Comparison of ENCODE assay signal across 25 mouse cellular contexts in genomic region chr6:8503953-8504352, GRCm38 (mm10). TPM values are rescaled to one million over a fixed set of nuclear protein-coding genes. Genes with fewer than 3 reads are reported as not detected.
DNase-seq lines count a peak whose midpoint lies in the region; ATAC-seq and TF ChIP-seq lines count a peak whose summit lies in the region.
"Had no signal": no experiment of that assay in that cellular context is flagged by ENCODE, and none has a peak within 500 bp of the region (broad histone marks: within the 10 kb centered on the region; RNA-seq: fewer than 3 reads in every experiment).

No protein-coding gene starts in this region.

- no peak overlapping the region for H3K9ac ChIP-seq in CH12.LX (ENCODE audit: insufficient read depth, low read depth)
- H3K9ac ChIP-seq in stomach, postnatal 0 days (ENCODE audit: low read length), result no peak overlapping the region
- H3K9ac ChIP-seq: embryonic facial prominence, embryonic 13.5 days; embryonic facial prominence, embryonic 15.5 days; forebrain, embryonic 12.5 days had no signal

- no peaks in the 10 kb centered on the region; the same call in 1 of the 2 replicates for H3K79me2 ChIP-seq in CH12.LX (replicated peaks; ENCODE audit: control insufficient read depth, extremely low read depth, insufficient read depth, poor library complexity, severe bottlenecking)

- dilution Hi-C loops in CH12.LX (cut with MboI; ENCODE audit: extremely low pct_ligation_motif_present, extremely low pct_unique_long_range_greater_than_20kb, low sequenced_read_pairs), result no loop called here

- no peak overlapping the region for H3K27ac ChIP-seq in layer of hippocampus, adult 2 months
- H3K27ac ChIP-seq in spleen, adult 2 months (ENCODE audit: insufficient read depth, low read length), result peak overlapping the region; percentile 96; the same call in 1 of the 2 replicates
- no peak overlapping the region for H3K27ac ChIP-seq in CH12.LX (ENCODE audit: insufficient read depth, low read depth)
- H3K27ac ChIP-seq in stomach, postnatal 0 days (replicated peaks), result no peak overlapping the region
- H3K27ac ChIP-seq: embryonic facial prominence, embryonic 13.5 days; embryonic facial prominence, embryonic 15.5 days; forebrain, embryonic 10.5 days; forebrain, embryonic 12.5 days had no signal

- 0 out of 2 replicates have a peak, but pooled peaks have one; percentile 4 for TF ChIP-seq CTCF in layer of hippocampus, adult 2 months (conservative IDR thresholded peaks at IDR 0.05)
- TF ChIP-seq CTCF in spleen, adult 2 months (IDR thresholded peaks at IDR 0.05; ENCODE audit: extremely low read depth, insufficient read depth, insufficient read length, insufficient replicate concordance), result no peak
- TF ChIP-seq CTCF in CH12.LX (conservative IDR thresholded peaks at IDR 0.05 in 1 of 2, IDR thresholded peaks at IDR 0.05 in 1 of 2; ENCODE audit: low read depth in 2 of 2, low read length in 2 of 2), result no peak; a peak in 1 of 4 replicates
- no peak for TF ChIP-seq CTCF in stomach, postnatal 0 days (IDR thresholded peaks at IDR 0.05; ENCODE audit: low read depth)

- TF ChIP-seq RAD21 in CH12.LX (IDR thresholded peaks at IDR 0.05; ENCODE audit: low read depth, low read length), result peak; percentile 28

- in situ Hi-C loops in CH12.LX (cut with MboI; ENCODE audit: low pct_ligation_motif_present, low pct_unique_long_range_greater_than_20kb, low sequenced_read_pairs), result loop anchor here (10.0 kb wide), 1 partner anchor 149 kb away; no protein-coding TSS in a partner anchor

- H3K4me2 ChIP-seq in CH12.LX (ENCODE audit: insufficient read depth, low read depth, poor library complexity, severe bottlenecking), result peak overlapping the region; percentile 82; the same call in 1 of the 2 replicates
- no peak overlapping the region for H3K4me2 ChIP-seq in stomach, postnatal 0 days (replicated peaks; ENCODE audit: low read depth)
- H3K4me2 ChIP-seq: embryonic facial prominence, embryonic 13.5 days; embryonic facial prominence, embryonic 15.5 days; forebrain, embryonic 12.5 days had no signal

- peaks cover 5% of the 10 kb centered on the region for H3K9me3 ChIP-seq in CH12.LX (replicated peaks; ENCODE audit: low read length)
- H3K9me3 ChIP-seq in stomach, postnatal 0 days (ENCODE audit: control insufficient read depth, low read length), result no peaks in the 10 kb centered on the region
- H3K9me3 ChIP-seq: embryonic facial prominence, embryonic 13.5 days; embryonic facial prominence, embryonic 15.5 days; forebrain, embryonic 10.5 days; forebrain, embryonic 12.5 days had no signal

- no peak for TF ChIP-seq POLR2A in spleen, adult 2 months (IDR thresholded peaks at IDR 0.05; ENCODE audit: low read depth, low read length)
- TF ChIP-seq POLR2A in CH12.LX (IDR thresholded peaks at IDR 0.05; ENCODE audit: low read depth, low read length), result no peak

- no peak for DNase-seq in layer of hippocampus, adult 2 months (ENCODE audit: low spot score in 2 of 2)
- no peak for DNase-seq in layer of hippocampus, adult 8-10 months (ENCODE audit: low spot score in 2 of 2)
- DNase-seq in spleen, adult 2 months (ENCODE audit: low read depth in 1 of 2, low spot score in 2 of 2), result no peak
- no peak for DNase-seq in spleen, postnatal 36 days (ENCODE audit: low spot score in 2 of 2)
- DNase-seq in CH12.LX (ENCODE audit: extremely low read depth), result peak; percentile 33
- peak; percentile 73 for DNase-seq in splenic B cell, adult 2 months (ENCODE audit: low read depth, low spot score)
- no peak for DNase-seq in kidney, postnatal 25 days
- no peak for DNase-seq in stomach, postnatal 0 days (ENCODE audit: low spot score)
- DNase-seq: adrenal gland, adult 2 months; adrenal gland, postnatal 10 days; adrenal gland, postnatal 25 days; cerebellum, adult 11 months; cerebellum, adult 18-20 months; cerebellum, adult 8-10 months; cerebellum, adult 9-11 months; cerebellum, postnatal 14 days; cerebellum, postnatal 36 days; embryo, embryonic 11 days had no signal

- ATAC-seq in stomach, postnatal 0 days (ENCODE audit: low FRiP score, low TSS enrichment), result no peak
- ATAC-seq: forebrain, embryonic 14.5 days; forebrain, embryonic 16.5 days had no signal

- no peak overlapping the region for H3K4me3 ChIP-seq in layer of hippocampus, adult 2 months
- H3K4me3 ChIP-seq in spleen, adult 2 months (ENCODE audit: extremely low read depth, insufficient read depth, insufficient read length), result no peak overlapping the region
- no peak overlapping the region for H3K4me3 ChIP-seq in CH12.LX (replicated peaks in 1 of 3; ENCODE audit: low read depth in 2 of 3, low read length in 2 of 3, poor library complexity in 1 of 3)
- no peak overlapping the region for H3K4me3 ChIP-seq in stomach, postnatal 0 days (ENCODE audit: low read depth, low read length)
- H3K4me3 ChIP-seq: embryonic facial prominence, embryonic 13.5 days; embryonic facial prominence, embryonic 15.5 days; erythroblast, embryonic 14.5 days; forebrain, embryonic 10.5 days; forebrain, embryonic 12.5 days had no signal

- peak; percentile 47; the same call in 1 of the 2 replicates for TF ChIP-seq EP300 in CH12.LX (IDR thresholded peaks at IDR 0.05; ENCODE audit: low read length)
- TF ChIP-seq EP300 in stomach, postnatal 0 days (optimal IDR thresholded peaks at IDR 0.05), result no peak

- H3K4me1 ChIP-seq in spleen, adult 2 months (ENCODE audit: control insufficient read depth, insufficient read depth, insufficient read length), result peaks cover 13% of the 10 kb centered on the region; the same call in 1 of the 2 replicates
- H3K4me1 ChIP-seq in CH12.LX (ENCODE audit: control insufficient read depth in 1 of 2, insufficient read depth in 2 of 2), result peaks cover 11 to 65% of the 10 kb centered on the region in 2 experiments
- no peaks in the 10 kb centered on the region for H3K4me1 ChIP-seq in stomach, postnatal 0 days (replicated peaks; ENCODE audit: control insufficient read depth, insufficient read depth)
- H3K4me1 ChIP-seq: embryonic facial prominence, embryonic 15.5 days had no signal

- no peaks in the 10 kb centered on the region for H3K27me3 ChIP-seq in spleen, adult 2 months (ENCODE audit: control insufficient read depth, insufficient read depth, low read length)
- H3K27me3 ChIP-seq in CH12.LX (replicated peaks), result no peaks in the 10 kb centered on the region
- H3K27me3 ChIP-seq in splenic B cell, adult 2 months (ENCODE audit: control insufficient read depth, insufficient read depth, low read length, poor library complexity, severe bottlenecking), result no peaks in the 10 kb centered on the region
- H3K27me3 ChIP-seq in stomach, postnatal 0 days (ENCODE audit: control insufficient read depth, insufficient read depth, low read length), result no peaks in the 10 kb centered on the region
- H3K27me3 ChIP-seq: embryonic facial prominence, embryonic 13.5 days; embryonic facial prominence, embryonic 15.5 days; forebrain, embryonic 12.5 days had no signal

- WGBS in spleen, adult 2 months, result 27% methylated on average over 3 of the region's 3 CpGs
- 33% methylated on average over 3 of the region's 3 CpGs for WGBS in stomach, postnatal 0 days

- no peaks in the 10 kb centered on the region for H3K36me3 ChIP-seq in spleen, adult 2 months (ENCODE audit: control insufficient read depth, insufficient read depth, low read length)
- H3K36me3 ChIP-seq in CH12.LX (replicated peaks in 1 of 2; ENCODE audit: control insufficient read depth in 1 of 2, insufficient read depth in 1 of 2, low read length in 1 of 2), result no peaks in the 10 kb centered on the region
- H3K36me3 ChIP-seq in splenic B cell, adult 2 months (ENCODE audit: control insufficient read depth, insufficient read depth, low read length, poor library complexity, severe bottlenecking), result no peaks in the 10 kb centered on the region
- no peaks in the 10 kb centered on the region for H3K36me3 ChIP-seq in stomach, postnatal 0 days (ENCODE audit: control insufficient read depth, insufficient read depth, low read length)
- H3K36me3 ChIP-seq: embryonic facial prominence, embryonic 13.5 days; embryonic facial prominence, embryonic 15.5 days; forebrain, embryonic 10.5 days; forebrain, embryonic 12.5 days had no signal

TF ChIP-seq in CH12.LX, 34 proteins besides CTCF, POLR2A, EP300 and RAD21:
- peak; percentile 25; the same call in 1 of the 2 replicates for TF ChIP-seq TCF12 (IDR thresholded peaks at IDR 0.05; ENCODE audit: low read depth, low read length)
- TF ChIP-seq ZKSCAN1 (IDR thresholded peaks at IDR 0.05; ENCODE audit: borderline replicate concordance, low read depth, low read length), result no peak
- peak; percentile 59; the same call in 1 of the 2 replicates for TF ChIP-seq IRF4 (IDR thresholded peaks at IDR 0.05; ENCODE audit: low read depth, low read length)
- no peak for TF ChIP-seq MXI1 (IDR thresholded peaks at IDR 0.05; ENCODE audit: low read depth, low read length)
- TF ChIP-seq TBP (conservative IDR thresholded peaks at IDR 0.05; ENCODE audit: low read depth, low read length), result 0 out of 2 replicates have a peak, but pooled peaks have one; percentile 62
- TF ChIP-seq NRF1 (IDR thresholded peaks at IDR 0.05; ENCODE audit: low read depth, low read length), result no peak
- no peak for TF ChIP-seq JUN (IDR thresholded peaks at IDR 0.05; ENCODE audit: insufficient read depth, low read depth, low read length)
- 0 out of 2 replicates have a peak, but pooled peaks have one; percentile 12 for TF ChIP-seq ETS1 (conservative IDR thresholded peaks at IDR 0.05; ENCODE audit: low read depth, low read length)
- TF ChIP-seq ZC3H11A (IDR thresholded peaks at IDR 0.05; ENCODE audit: low read depth, low read length), result no peak
- TF ChIP-seq MAFK (IDR thresholded peaks at IDR 0.05; ENCODE audit: insufficient replicate concordance, low read length), result no peak
TF ChIP-seq in CH12.LX: peak in this region for 4.

RNA-seq across cellular contexts. Expression of gene Glcci1, which starts 5.4 kb away (rescaled TPM):
- total RNA-seq in layer of hippocampus, adult 2 months (2021), result 10 to 100 TPM; 94.5 to 94.8 TPM
- 100 to 1,000 TPM in 1 of 4 experiments, 10 to 100 TPM in 3; 86.4 to 114 (median 93.2) TPM for total RNA-seq in layer of hippocampus, adult 8-10 months (2022)
- 11.2 and 14.0 TPM in 2 replicates for polyA plus RNA-seq in spleen, adult 2 months (2012; rRNA removed)
- total RNA-seq in CH12.LX (2012; rRNA removed) (1.9 and 4.4 TPM in 2 replicates), CH12.LX (2014; rRNA removed) (2.4 and 2.5 TPM in 2 replicates)
- polyA plus RNA-seq in CH12.LX (2012; ENCODE audit: insufficient read length, low read depth), result 3.5 and 4.8 TPM in 2 replicates
- 4.0 and 4.1 TPM in 2 replicates for polyA plus RNA-seq in stomach, postnatal 0 days (2015; fragmentation: Nextera tagmentation; extraction: Ambion mirVana)

Comparison
In these comparisons a context has a peak if more than half of its experiments do, and no peak if none do; other contexts are left out.
1. DNase-seq: peak in CH12.LX (single experiment) and splenic B cell, adult 2 months (single experiment); none in layer of hippocampus, adult 2 months (0 of 2), layer of hippocampus, adult 8-10 months (0 of 2), spleen, adult 2 months (0 of 2), spleen, postnatal 36 days (0 of 2), kidney, postnatal 25 days (0 of 2) and stomach, postnatal 0 days (single experiment).
2. RNA of gene Glcci1, which starts 5.4 kb away (total RNA-seq): 94.5 to 94.8 TPM in layer of hippocampus, adult 2 months and 86.4 to 114 TPM in layer of hippocampus, adult 8-10 months; 1.9 to 4.4 TPM in CH12.LX; every median in the first group is over 10 times any median in the second.